Mouse (Mus musculus) lung, postnatal 4 days (tissue): ENCODE results near the gene Nfu1.
"Not testable (repeated sequence)": the region's sequence is repeated elsewhere in the genome, so short reads cannot be mapped to it uniquely, and the experiment has no call there.

Experiments
- DNase-seq, 2 experiments: peaks; one replicate each; pipeline ENCODE4 v3.0.0; 2021

Gene Nfu1

GRCm38 (mm10) chr6:87028881-87029280 lies 19.8 kb downstream of the Nfu1 start:
- no peak for DNase-seq

GRCm38 (mm10) chr6:87031310-87031709 lies 22.3 kb downstream of the Nfu1 start:
- DNase-seq, result not testable (repeated sequence)

- no peak for DNase-seq
Measured at GRCm38 (mm10) chr6:87032401-87032800, 23.4 kb downstream of the Nfu1 start.

- DNase-seq, result no peak
Measured at GRCm38 (mm10) chr6:87034395-87034794, 25.4 kb downstream of the Nfu1 start.

- DNase-seq, result no peak
Measured at GRCm38 (mm10) chr6:87037826-87038620, 29.0 kb downstream of the Nfu1 start.

- DNase-seq, result no peak
Measured at GRCm38 (mm10) chr6:87039161-87039560, 30.1 kb downstream of the Nfu1 start.

- DNase-seq, result no peak
Measured at GRCm38 (mm10) chr6:87040971-87041370, 31.9 kb downstream of the Nfu1 start.

- DNase-seq, result no peak
Measured at GRCm38 (mm10) chr6:87041431-87041830, 32.4 kb downstream of the Nfu1 start.

- no peak for DNase-seq
Measured at GRCm38 (mm10) chr6:87042004-87042336, 32.9 kb downstream of the Nfu1 start.

GRCm38 (mm10) chr6:87042337-87043130 lies 33.5 kb downstream of the Nfu1 start, which contains the start of gene Gfpt1:
Gene Gfpt1 (plus strand): TSS chr6:87042846.
- peak; percentile 97 to 99 for DNase-seq

GRCm38 (mm10) chr6:87043131-87043516 lies 34.1 kb downstream of the Nfu1 start:
- no peak for DNase-seq

- no peak for DNase-seq
Measured at GRCm38 (mm10) chr6:87044895-87045294, 35.9 kb downstream of the Nfu1 start.

- DNase-seq, result no peak
Measured at GRCm38 (mm10) chr6:87045507-87045906, 36.5 kb downstream of the Nfu1 start.

GRCm38 (mm10) chr6:87048712-87049111 lies 39.7 kb downstream of the Nfu1 start:
- not testable (repeated sequence) for DNase-seq

- DNase-seq, result no peak
Measured at GRCm38 (mm10) chr6:87051886-87052425, 42.9 kb downstream of the Nfu1 start.

GRCm38 (mm10) chr6:87054193-87054592 lies 45.2 kb downstream of the Nfu1 start:
- DNase-seq, result no peak

GRCm38 (mm10) chr6:87059754-87060153 lies 50.7 kb downstream of the Nfu1 start:
- no peak for DNase-seq

GRCm38 (mm10) chr6:87063586-87063985 lies 54.5 kb downstream of the Nfu1 start:
- no peak for DNase-seq

GRCm38 (mm10) chr6:87068209-87068608 lies 59.2 kb downstream of the Nfu1 start:
- DNase-seq, result no peak

GRCm38 (mm10) chr6:87069195-87069900 lies 60.3 kb downstream of the Nfu1 start:
- peak; percentile 53 to 69 for DNase-seq

GRCm38 (mm10) chr6:87070641-87071040 lies 61.6 kb downstream of the Nfu1 start:
- DNase-seq, result no peak

GRCm38 (mm10) chr6:87072759-87073158 lies 63.7 kb downstream of the Nfu1 start:
- no peak for DNase-seq

- no peak for DNase-seq
Measured at GRCm38 (mm10) chr6:87075092-87075685, 66.2 kb downstream of the Nfu1 start.
